Mouse (Mus musculus) T-helper 1 cell (primary cell): Measurements from ENCODE around the gene Prrc2a.

Experiments
- in situ Hi-C: fragments of 300-600 bp; cut with MboI, MseI; formaldehyde crosslinking; loops from one replicate; pipeline ENCODE4 v1.15.1; 2025; ENCODE audit warnings: high pct_unique_total_duplicates

Gene Prrc2a

GRCm38 (mm10) chr17:35190096-35190495 is 25.4 kb upstream of the Prrc2a start:
- in situ Hi-C loops, result no loop called here

- in situ Hi-C loops, result no loop called here
These were observed 24.5 kb upstream of the Prrc2a start for GRCm38 (mm10) chr17:35189186-35189585.

- in situ Hi-C loops, result no loop called here
These were observed 23.4 kb upstream of the Prrc2a start, which contains the start of gene Lst1 for GRCm38 (mm10) chr17:35187959-35188610. Gene Lst1, minus strand, starts transcription at chr17:35188439.

- in situ Hi-C loops, result no loop called here
These were observed 22.6 kb upstream of the Prrc2a start for GRCm38 (mm10) chr17:35187345-35187744.

GRCm38 (mm10) chr17:35186681-35187080 is 22.0 kb upstream of the Prrc2a start:
- in situ Hi-C loops, result no loop called here

GRCm38 (mm10) chr17:35185639-35186611 is 21.2 kb upstream of the Prrc2a start:
- in situ Hi-C loops, result no loop called here

DNA sequence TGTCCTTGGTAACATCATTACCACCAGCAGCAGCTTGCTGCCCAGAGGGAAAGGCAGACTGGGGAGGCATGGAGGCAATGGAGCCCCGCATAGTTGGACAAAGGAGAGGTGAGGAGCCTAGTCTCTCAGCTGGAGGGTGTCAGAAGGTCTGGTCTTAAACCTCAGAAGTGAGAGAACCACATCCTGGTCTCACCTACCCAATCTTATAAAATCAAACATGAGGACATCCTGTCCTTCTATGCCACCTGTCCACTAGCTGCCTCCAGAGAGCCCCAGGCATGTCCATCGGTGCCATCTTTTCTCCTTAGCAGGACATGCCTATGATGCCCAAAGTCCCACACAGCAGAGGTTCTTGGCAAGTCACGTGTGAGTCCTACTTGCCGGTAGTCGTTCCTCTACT is 15.4 kb upstream of the Prrc2a start:
- in situ Hi-C loops, result no loop called here

- in situ Hi-C loops, result no loop called here
These were observed 13.8 kb upstream of the Prrc2a start for GRCm38 (mm10) chr17:35178528-35178927.

DNA sequence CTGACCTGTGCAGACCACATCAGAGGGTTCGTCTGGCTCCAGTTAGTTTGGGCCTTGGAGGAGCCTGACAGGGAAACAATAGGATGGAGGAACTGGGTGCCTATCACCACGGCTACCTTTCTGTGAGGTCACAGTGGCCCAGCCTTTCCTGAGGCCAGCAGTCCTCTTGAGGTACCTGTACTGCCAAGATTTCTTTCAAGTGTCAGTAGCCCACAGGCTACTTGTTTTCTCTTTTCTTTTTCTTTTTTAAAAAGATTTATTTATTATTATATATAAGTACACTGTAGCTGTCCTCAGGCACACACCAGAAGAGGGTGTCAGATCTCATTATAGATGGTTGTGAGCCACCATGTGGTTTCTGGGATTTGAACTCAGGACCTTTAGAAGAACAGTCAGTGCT is 11.3 kb upstream of the Prrc2a start, which contains the start of gene Aif1:
Gene Aif1 (minus strand): TSS at position 101 of the 400 bp plus-strand sequence.
- in situ Hi-C loops, result no loop called here

DNA sequence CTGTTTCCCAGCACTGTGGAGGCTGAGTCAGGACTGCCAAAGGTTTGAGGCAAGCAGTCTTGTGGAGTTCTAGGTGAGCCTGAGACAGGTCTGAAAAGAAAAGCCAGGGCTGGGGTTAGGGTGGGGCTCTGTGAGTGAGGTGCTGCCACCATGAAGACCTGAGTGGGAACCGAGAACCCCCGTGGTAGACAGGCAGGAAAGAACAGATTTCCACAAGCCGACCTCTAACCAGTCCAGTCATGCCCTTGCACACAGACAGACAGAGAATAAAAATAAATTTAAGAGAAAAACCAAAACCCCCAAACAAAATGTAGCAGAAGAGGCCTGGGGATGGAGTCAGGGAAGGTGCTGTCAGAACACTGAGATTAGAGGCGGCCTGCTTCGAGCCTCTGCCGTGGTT is 10.7 kb upstream of the Prrc2a start:
- in situ Hi-C loops, result no loop called here

DNA sequence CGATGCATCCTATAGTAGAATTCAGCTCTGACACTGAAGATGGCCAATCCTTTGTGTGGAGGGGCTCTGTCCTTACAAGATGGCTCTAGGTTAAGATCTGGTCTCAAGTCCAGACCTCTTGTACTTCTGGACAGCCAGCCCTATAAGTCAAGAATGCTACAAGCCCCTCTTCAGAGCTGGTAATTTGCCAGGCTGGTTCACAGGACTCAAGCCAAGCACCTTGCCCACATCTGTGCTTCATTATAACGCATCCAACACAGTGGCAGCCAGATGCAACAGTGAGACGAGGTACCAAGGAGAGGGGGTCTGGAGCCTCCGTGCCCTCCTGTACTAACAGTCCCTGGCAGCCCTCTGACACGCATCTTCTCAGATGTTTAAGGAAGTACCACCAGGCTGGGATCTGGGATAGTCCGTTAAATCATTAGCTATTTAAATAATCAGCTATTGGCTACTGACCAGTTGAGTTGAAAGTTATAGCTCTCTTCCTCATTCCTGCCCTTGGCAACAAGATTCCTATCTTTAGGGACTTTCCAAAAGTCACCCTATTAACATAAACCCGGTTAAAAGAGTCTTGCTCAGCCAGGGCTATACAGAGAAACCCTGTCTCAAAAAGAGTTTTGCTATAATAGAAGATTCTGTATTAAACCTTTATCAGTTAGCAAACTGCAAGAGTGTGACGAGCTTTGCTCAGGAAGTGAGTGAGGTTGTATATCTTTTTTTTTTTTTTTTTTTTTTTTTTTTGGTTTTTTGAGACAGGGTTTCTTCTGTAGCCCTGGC is 9.7 kb upstream of the Prrc2a start:
- in situ Hi-C loops, result loop anchor here (5.0 kb wide), 1 partner anchor 58 kb away; the partner anchor contains the start of gene Atp6v1g2

DNA sequence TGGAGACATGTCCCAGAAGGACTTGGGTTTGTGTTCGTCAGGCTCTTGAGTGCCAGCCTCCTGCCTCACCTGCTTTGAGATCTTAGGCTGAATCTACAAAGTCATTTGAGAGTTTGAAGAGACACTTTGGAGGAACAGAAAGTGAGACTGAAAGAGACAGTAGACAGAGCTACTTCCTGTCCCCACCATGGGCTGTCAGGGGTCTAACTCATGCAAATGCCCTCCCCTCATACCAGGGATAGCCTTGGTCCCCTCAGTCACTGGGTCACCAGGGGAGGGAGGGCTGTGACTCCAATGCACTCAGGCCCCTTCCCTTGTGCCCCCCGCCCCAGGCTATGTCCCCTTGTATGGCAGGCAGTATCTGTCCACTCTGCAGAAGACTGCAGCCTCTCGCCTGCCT is 8.6 kb upstream of the Prrc2a start:
- in situ Hi-C loops, result loop anchor here (5.0 kb wide), 1 partner anchor 59 kb away; the partner anchor contains the start of gene Atp6v1g2

DNA sequence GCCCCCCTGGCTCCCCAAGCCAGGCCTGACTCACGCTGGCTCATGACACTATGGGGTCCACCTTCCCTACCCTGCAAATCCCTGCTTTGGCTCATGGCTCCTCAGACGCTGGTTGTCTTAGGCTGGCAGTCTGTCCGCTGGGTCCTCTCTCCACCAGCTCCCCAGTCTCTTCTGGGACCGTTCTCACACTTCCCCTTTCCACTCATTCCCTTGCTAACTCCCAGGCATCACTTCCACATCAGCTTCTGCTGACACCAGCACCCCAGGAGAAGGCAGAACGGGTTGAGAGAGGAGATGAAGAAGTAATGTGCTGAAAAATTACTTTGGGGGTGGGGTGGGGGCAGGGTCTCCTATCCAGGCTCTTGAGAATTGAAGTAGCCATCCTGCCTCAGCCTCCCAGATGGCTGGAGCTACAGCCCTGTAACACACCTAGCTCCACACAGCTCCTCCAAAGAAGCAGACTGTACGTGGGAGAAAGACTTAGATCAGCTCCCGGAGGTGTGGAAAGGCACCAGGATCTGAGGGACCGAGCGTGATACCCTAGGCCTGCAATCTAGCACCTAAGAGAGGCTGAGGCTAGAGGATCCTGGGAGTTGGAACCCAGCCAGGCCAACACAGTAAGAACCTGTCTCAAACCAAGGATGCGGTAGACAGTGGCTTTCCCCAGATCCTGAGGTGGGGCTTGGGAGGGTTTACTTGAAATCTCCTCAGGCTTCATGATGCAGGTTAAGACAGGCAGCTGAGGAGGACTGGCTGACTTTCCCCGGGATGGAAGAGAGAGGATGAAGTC is 7.9 kb upstream of the Prrc2a start:
- in situ Hi-C loops, result loop anchor here (5.0 kb wide), 1 partner anchor 60 kb away; the partner anchor contains the start of gene Atp6v1g2

DNA sequence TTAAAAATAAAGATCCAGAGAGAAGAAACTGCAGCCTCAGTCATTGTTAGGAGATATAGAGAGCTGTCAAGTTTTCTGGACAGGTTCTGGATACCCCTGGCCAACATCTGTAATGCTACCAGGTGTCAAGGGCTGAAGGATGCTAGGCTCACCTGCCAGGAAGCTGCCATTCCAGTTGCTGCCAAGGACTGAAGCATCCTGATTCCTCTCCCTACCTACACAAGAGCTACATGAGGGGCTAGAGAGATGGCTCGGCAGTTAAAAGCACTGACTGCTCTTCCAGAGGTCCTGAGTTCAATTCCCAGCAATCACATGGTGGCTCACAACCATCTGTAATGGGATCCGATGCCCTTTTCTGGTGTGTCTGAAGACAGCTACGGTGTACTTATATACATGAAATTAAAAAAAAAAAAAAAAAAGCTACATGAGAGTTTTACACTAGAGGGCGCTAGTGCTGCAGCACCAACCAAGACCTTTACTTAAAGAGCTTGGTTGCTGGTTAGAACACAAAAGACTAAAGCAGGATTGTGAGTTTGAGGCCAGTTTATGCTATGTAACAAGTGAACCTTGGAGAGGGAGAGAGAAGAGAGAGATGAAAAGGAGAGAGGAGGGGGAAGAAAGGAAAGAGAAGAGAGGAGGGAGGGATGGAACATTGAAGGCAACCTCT is 4.0 kb upstream of the Prrc2a start:
- in situ Hi-C loops, result no loop called here

- in situ Hi-C loops, result no loop called here
These were observed 3.1 kb upstream of the Prrc2a start for GRCm38 (mm10) chr17:35167794-35168193.

DNA sequence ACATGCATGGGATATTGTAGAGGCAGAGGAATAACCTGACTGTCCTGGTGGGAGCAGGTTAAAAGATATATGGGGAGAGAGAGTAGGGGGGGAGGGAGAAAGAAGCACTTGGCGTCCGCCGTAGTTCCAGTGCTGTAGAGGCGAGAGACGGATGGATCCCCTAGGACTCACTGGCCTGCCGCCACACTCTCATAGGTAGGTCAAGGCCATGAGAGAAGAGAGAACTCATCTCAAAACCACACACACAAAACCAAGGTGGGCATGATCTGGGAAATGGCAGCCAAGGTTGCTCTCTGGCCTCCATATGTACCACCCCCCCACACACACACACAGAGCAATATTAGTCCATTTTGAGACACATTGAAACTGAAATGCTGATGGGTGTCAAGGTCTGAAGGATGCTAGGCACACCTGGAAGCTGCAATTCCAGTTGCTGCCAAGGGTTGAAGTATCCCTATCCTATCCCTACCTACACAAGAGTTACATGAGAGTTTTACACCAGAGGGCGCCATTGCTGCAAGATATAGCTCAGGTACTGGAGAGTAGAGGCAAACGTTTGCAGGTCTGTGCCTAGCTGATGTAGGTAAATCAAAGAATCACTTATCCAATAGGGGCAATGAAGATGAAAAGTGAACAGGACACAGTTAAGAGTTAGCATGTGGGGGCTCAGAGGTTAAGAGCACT is 1.8 kb upstream of the Prrc2a start:
- in situ Hi-C loops, result no loop called here

- in situ Hi-C loops, result no loop called here
These were observed 906 bp upstream of the Prrc2a start for GRCm38 (mm10) chr17:35165451-35166155.

- in situ Hi-C loops, result no loop called here
These were observed 504 bp downstream of the Prrc2a start for GRCm38 (mm10) chr17:35164218-35164567.
